Mouse (Mus musculus) liver, embryonic 14.5 days (tissue): ENCODE results near the gene Gm26965.

Source experiments
- CTCF ChIP-seq: IDR thresholded peaks from 2 replicates; pipeline ENCODE4 v1.5.1; 2016; ENCODE audit warnings: antibody characterized with exemption, low read depth, control low read depth
- EP300 ChIP-seq: IDR thresholded peaks from 2 replicates; pipeline ENCODE4 v1.6.1; 2016; ENCODE audit warnings: antibody characterized with exemption, low read depth

DNA sequence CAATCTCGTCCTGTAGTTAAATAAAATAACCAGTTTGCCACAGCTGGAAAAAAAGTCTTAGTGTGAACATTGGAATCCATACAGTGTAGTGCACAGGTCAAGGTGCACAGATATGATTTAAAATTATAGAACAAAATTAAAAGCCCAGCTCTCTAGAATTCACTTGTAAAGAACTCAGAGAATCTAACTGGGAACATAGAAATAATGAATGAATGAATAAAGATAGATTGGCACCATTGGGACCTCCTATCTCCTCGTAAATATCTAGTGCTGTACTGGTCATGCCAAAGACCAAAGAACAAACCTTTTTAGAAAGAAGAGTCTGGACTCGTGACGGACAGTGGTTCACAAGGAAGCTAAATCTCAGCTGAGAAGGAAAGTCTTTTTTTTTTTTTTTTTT lies 27.8 kb upstream of the Gm26965 start, which contains the start of gene Zfp748:
- no peak for TF ChIP-seq CTCF
- TF ChIP-seq EP300 = no peak
